Mouse (Mus musculus) ovary, adult 10 weeks (tissue): ENCODE results near the gene Praf2. TPM values are rescaled to one million over a fixed set of nuclear protein-coding genes. Genes with fewer than 3 reads are reported as not detected.

Experiments used
- polyA plus RNA-seq: library from polyadenylated mRNA; stranded (reverse); fragments of 350-450 nt; fragmentation: Illumina TruSeq; extraction: RNeasy Lipid Tissue Mini Kit (QIAGEN cat#74804); gene quantifications from one replicate; pipeline ENCODE4 v1.2.3, GENCODE M21; 2014

Gene Praf2
- polyA plus RNA-seq: 17.5 TPM

GRCm38 (mm10) chrX:7728215-7728921 lies at the start of gene Praf2:
Gene Praf2, plus strand, starts transcription at chrX:7728439.

GRCm38 (mm10) chrX:7680864-7681263 lies 47.4 kb upstream of the Praf2 start, which contains the start of gene Magix:
Gene Magix, minus strand, starts transcription at chrX:7681251.

GRCm38 (mm10) chrX:7696954-7697381 lies 31.3 kb upstream of the Praf2 start, which contains the start of gene Gpkow:
Gene Gpkow, plus strand, starts transcription at chrX:7697131.

GRCm38 (mm10) chrX:7714135-7714899 lies 13.9 kb upstream of the Praf2 start, which contains the start of gene Wdr45:
Gene Wdr45, plus strand, starts transcription at chrX:7714333.

GRCm38 (mm10) chrX:7721514-7722281 lies 6.5 kb upstream of the Praf2 start, which contains the start of gene Gm45208:
Gene Gm45208, plus strand, starts transcription at chrX:7722245.

GRCm38 (mm10) chrX:7750432-7751116 lies 22.3 kb downstream of the Praf2 start, which contains the start of gene Ccdc120:
Gene Ccdc120, minus strand, starts transcription at chrX:7750905.

GRCm38 (mm10) chrX:7762137-7762920 lies 34.1 kb downstream of the Praf2 start, which contains the start of gene Tfe3:
Gene Tfe3, plus strand, starts transcription at chrX:7762560.

Other genes starting within 250 kb of the Praf2 start
- gene Foxp3, start 154.8 kb upstream of the Praf2 start, polyA plus RNA-seq: not detected
- gene Ppp1r3f, start 154.2 kb upstream of the Praf2 start, polyA plus RNA-seq: 0.94 TPM
- gene Ccdc22, start 122.9 kb upstream of the Praf2 start, polyA plus RNA-seq: 1.4 TPM
- not detected for gene Cacna1f, start 121.4 kb upstream of the Praf2 start, polyA plus RNA-seq
- gene Syp, start 90.0 kb upstream of the Praf2 start, polyA plus RNA-seq: 1.1 TPM
- 5.1 TPM for gene Prickle3, start 71.2 kb upstream of the Praf2 start, polyA plus RNA-seq
- 62.5 TPM for gene Plp2, start 57.0 kb upstream of the Praf2 start, polyA plus RNA-seq
- gene Magix, start 47.2 kb upstream of the Praf2 start, polyA plus RNA-seq: 0.43 TPM
- 77.7 TPM for gene Gpkow, start 31.3 kb upstream of the Praf2 start, polyA plus RNA-seq
- 4.6 TPM for gene Wdr45, start 14.1 kb upstream of the Praf2 start, polyA plus RNA-seq
- not detected for gene Gm45208, start 6.2 kb upstream of the Praf2 start, polyA plus RNA-seq
- 1.6 TPM for gene Ccdc120, start 22.5 kb downstream of the Praf2 start, polyA plus RNA-seq
- 9.8 TPM for gene Tfe3, start 34.1 kb downstream of the Praf2 start, polyA plus RNA-seq
- gene Gripap1, start 61.3 kb downstream of the Praf2 start, polyA plus RNA-seq: 12.8 TPM
- gene Kcnd1, start 93.8 kb downstream of the Praf2 start, polyA plus RNA-seq: 0.74 TPM
- 41.7 TPM for gene Otud5, start 112.9 kb downstream of the Praf2 start, polyA plus RNA-seq
- gene Pim2, start 149.8 kb downstream of the Praf2 start, polyA plus RNA-seq: 5.0 TPM
- 3.1 TPM for gene Slc35a2, start 155.6 kb downstream of the Praf2 start, polyA plus RNA-seq
- 18.8 TPM for gene Pqbp1, start 170.8 kb downstream of the Praf2 start, polyA plus RNA-seq
- gene Timm17b, start 170.9 kb downstream of the Praf2 start, polyA plus RNA-seq: 3.8 TPM
- not detected for gene Gm10491, start 179.4 kb downstream of the Praf2 start, polyA plus RNA-seq
- not detected for gene Gm10490, start 181.1 kb downstream of the Praf2 start, polyA plus RNA-seq
- not detected for gene Pcsk1n, start 191.4 kb downstream of the Praf2 start, polyA plus RNA-seq
- not detected for gene Eras, start 200.2 kb downstream of the Praf2 start, polyA plus RNA-seq
- gene Hdac6, start 219.4 kb downstream of the Praf2 start, polyA plus RNA-seq: 3.9 TPM
- 2.5 TPM for gene Gata1, start 249.6 kb downstream of the Praf2 start, polyA plus RNA-seq